Mouse (Mus musculus) heart, postnatal 36 days (tissue): ENCODE measurements around the gene Rpl5. TPM values are rescaled to one million over a fixed set of nuclear protein-coding genes. Genes with fewer than 3 reads are reported as not detected.

Experiments
- DNase-seq, 2 experiments: peaks; one replicate each; pipeline ENCODE4 v3.0.0; 2021 to 2022
- intact Hi-C: fragments of 180-260 bp; cut with DNase I; formaldehyde crosslinking; loops from one replicate; pipeline ENCODE4 v1.15.1; 2025
- total RNA-seq, 2 experiments: library from RNA; stranded (reverse); gene quantifications; 2 replicates each; pipeline ENCODE4 v1.2.3; 2021

Rpl5 gene
- total RNA-seq, 2 experiments from 2014 or later, result 29.9 to 37.3 TPM

DNA sequence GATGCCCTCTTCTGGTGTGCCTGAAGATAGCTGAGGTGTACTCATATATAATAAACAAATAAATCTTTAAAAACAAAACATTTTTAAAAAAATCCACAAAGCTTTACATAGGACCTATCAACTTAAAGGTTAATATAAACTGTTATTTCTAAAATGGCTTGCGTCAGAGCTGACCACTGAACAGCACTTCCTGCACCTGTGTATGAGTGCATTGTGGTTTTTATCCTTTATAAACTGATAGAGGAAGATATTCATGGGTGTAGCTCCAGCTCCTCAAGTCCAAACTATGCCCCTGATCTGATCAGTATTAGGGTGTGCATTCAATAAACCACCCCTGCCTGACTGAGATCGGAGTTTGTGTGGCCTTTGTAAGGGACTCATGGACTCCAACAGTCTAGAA lies 38.6 kb downstream of the Rpl5 start:
- no peak for DNase-seq

DNA sequence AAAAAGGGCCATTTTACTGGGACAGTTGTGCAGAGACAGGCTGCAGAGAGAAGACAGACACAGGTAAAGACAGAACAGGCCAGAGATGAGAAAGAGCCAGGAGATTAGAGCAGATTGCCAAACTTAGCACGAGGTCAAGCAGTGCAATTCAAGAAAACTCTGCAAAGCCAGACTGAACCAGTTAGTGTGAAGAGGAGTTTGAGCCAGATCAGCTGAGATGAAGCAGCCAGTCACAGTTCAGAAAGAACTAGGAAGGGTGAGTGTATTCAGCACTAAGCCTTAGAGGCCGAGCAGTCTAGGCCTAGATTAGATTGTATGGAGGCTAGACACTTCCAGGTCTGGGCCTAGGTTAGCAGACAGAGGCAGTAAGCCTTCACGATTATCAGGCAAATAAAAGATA lies 39.4 kb downstream of the Rpl5 start:
- DNase-seq, result no peak
- intact Hi-C loops, result no loop called here

More for the DNA sequence above, 38.6 kb downstream of the Rpl5 start:
- intact Hi-C loops, result no loop called here

DNA sequence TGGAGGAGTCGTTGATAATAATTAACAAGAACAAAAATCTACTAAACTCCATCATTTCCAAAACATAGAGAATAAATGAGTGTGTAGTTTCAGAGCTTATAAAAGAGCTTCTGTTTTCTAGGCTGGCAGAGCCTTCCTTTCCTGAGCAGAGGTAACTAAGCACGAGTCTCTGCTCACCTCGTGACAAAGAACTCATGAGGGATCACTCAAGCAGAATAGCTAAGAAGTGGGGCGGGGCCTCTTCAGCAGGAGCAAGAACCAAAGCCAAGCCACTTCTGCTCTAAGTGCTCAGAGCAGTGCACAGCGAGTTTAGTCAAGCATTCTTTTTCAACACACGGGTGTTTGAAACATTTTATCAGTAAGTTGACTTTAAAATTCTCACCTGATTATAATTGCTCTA lies 40.9 kb downstream of the Rpl5 start:
- intact Hi-C loops, result no loop called here
- no peak for DNase-seq

DNA sequence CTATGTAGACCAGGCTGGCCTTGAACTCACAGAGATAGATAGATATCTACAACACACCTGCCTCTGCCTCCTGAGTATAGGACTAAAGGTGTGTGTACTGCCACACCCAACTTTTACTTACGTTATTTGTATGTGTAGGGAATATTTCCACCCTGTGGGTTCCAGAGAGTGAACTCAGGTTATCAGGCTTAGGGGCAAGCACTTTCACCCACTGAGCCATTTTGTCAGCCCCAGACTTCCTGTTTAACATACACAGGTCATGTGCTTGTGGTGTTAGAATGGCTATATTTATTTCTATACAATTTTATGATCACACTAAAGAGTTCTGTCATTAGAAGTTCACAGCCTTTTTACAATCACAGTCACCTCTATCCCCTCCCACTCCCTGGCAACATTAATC lies 42.6 kb downstream of the Rpl5 start:
- DNase-seq, result no peak
- intact Hi-C loops, result no loop called here

DNA sequence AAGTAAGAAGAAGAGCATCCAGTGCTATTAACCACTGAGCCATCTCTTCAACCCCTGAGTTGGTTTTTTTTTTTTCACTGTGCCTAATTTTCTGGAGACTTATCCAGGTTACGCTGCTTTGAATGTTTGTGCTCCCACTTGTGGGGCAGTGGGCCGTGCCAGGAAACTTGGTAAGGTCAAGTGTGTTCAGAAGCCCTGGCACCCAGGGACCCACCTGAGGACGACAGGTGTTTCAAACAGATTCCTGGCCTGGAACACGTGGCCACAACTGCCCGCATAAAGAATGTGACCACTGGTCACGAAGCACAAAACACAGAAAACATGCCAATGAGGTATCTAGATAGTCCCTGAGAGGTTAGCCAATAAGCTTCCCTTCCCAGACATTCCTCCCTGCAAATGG lies 43.2 kb downstream of the Rpl5 start:
- DNase-seq, result no peak
- intact Hi-C loops, result no loop called here

DNA sequence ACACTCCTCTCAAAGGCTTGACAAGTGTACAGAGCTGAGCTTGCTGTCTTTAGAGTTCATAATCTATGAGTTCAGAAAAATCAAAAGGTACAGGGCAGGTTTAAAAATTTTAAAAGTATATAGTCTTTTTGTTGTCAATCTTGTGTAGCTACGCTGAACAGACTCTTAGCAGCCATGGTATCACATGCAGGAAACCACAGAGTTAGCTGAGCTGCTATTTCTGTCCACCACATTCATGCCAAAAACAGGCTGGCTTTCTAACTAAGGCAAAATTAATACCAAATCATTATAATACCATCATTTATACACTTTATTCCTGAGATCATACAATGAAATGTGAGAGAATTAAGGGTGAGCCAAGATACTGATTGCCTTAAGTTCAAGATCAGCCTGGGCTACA lies 46.2 kb downstream of the Rpl5 start:
- DNase-seq, result no peak
- intact Hi-C loops, result no loop called here

DNA sequence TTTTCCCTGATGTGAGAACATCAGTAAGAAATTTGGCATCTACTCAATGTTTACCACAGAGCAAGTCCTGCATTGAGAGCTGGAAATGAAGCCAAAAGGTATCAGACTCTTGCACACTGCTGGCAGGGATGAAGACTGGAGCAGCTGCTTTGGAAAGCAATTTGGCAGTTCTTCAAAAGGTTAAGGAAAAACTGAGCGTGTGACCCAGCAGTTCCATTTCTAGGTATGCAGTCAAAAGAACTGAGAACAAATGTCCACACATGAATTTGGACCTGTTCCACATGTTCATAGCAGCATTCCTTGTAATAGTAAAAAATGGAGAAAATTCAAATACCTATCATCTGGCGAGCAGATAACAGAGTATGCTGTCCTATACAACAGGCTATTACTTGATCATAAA lies 47.2 kb downstream of the Rpl5 start:
- intact Hi-C loops, result no loop called here
- DNase-seq, result peak in 1 of 2 experiments; percentile 34

DNA sequence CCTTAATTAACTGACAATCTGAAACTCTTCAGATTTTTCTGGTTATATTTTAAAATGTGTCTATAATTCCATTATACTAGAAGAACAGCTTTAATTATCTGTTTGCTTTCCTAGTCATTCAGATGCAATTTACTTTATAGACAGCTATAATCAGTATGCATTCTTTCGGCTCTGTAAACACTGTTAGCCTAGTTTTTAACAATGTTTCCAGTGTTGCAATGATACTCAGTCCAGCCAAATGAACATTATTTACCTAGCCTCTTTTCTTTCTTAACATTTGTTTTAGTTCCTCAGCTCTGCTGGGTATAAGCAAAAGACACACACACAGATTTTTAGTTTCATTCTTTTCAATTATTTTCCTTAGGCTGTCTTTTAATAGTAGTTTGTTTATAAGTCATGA lies 48.6 kb downstream of the Rpl5 start:
- intact Hi-C loops, result no loop called here
- no peak for DNase-seq

DNA sequence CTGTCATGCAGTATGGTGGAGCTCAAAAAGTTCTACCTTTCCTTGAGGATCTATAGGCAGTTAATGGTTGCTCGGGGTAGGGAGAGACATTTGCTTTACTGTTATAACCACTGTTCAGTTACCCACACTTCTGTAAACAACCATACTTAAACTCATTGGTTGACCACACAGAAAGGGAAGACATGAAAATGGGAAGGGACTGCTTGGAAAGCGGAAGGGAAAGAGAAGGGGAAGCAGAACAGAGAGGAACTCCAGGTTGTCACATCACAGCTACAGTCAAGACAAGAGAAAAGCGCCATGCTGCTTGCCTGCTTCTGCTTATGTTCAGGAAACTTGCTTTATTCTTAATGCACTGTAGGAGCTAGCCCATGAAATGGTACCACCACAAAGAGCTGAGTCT lies 49.3 kb downstream of the Rpl5 start:
- DNase-seq, result no peak
- intact Hi-C loops, result no loop called here

DNA sequence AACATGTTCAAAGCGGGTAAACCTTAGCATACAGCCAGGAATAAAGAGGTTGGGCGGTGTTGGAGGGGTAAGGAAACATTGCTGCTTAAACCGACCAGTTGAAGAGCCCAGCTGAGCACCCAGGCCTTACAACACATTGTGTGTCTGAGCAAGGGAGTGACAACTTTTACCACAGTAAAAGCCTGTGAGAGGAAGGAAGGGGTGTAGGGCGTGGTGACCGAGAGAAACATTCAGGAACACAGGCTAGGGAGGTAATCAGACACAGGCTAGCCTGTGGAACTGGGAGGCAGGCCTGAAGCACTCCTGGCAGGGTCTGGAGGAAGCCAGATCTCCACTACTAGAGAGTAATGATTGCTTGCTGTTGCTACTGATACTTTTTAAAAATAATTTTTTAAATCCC lies 50.3 kb downstream of the Rpl5 start:
- intact Hi-C loops, result no loop called here
- DNase-seq, result no peak

Other genes starting within 250 kb of the Rpl5 start
- gene Gfi1, start 174.5 kb upstream of the Rpl5 start, total RNA-seq, result not detected
- gene Ube2d2b, start 70.4 kb upstream of the Rpl5 start, total RNA-seq, result not detected
- gene Evi5, start 25.4 kb upstream of the Rpl5 start, total RNA-seq, result 10 to 100 TPM; 19.5 to 21.5 TPM
- 1 to 10 TPM; 8.2 to 8.9 TPM for gene Fam69a, start 86.6 kb downstream of the Rpl5 start, total RNA-seq
- gene Mtf2, start 165.2 kb downstream of the Rpl5 start, total RNA-seq, result 10 to 100 TPM; 10.8 to 13.8 TPM
- gene Tmed5, start 232.1 kb downstream of the Rpl5 start, total RNA-seq, result 10 to 100 TPM; 26.7 to 34.9 TPM
- under 1 TPM; 0.24 to 0.56 TPM for gene Ccdc18, start 232.4 kb downstream of the Rpl5 start, total RNA-seq